ENCODE assay signal across 19 mouse cellular contexts in genomic region chr13:52542636-52543035, GRCm38 (mm10). TPM values are rescaled to one million over a fixed set of nuclear protein-coding genes. Genes with fewer than 3 reads are reported as not detected.
DNase-seq lines count a peak whose midpoint lies in the region; ATAC-seq and TF ChIP-seq lines count a peak whose summit lies in the region.
"Had no signal": no experiment of that assay in that cellular context is flagged by ENCODE, and none has a peak within 500 bp of the region (broad histone marks: within the 10 kb centered on the region; RNA-seq: fewer than 3 reads in every experiment).

No protein-coding gene starts in this region.

- dilution Hi-C loops in CH12.LX (cut with MboI; ENCODE audit: extremely low pct_ligation_motif_present, extremely low pct_unique_long_range_greater_than_20kb, low sequenced_read_pairs) = no loop called here

- no peak for TF ChIP-seq RAD21 in CH12.LX (IDR thresholded peaks at IDR 0.05; ENCODE audit: low read depth, low read length)

- no peaks in the 10 kb centered on the region for H3K36me3 ChIP-seq in limb, embryonic 15.5 days
- no peaks in the 10 kb centered on the region for H3K36me3 ChIP-seq in limb, embryonic 10.5 days
- H3K36me3 ChIP-seq in CH12.LX (replicated peaks in 1 of 2; ENCODE audit: control insufficient read depth in 1 of 2, insufficient read depth in 1 of 2, low read length in 1 of 2) = no peaks in the 10 kb centered on the region
- H3K36me3 ChIP-seq in forebrain, postnatal 0 days (ENCODE audit: insufficient read depth) = no peaks in the 10 kb centered on the region
- H3K36me3 ChIP-seq: forebrain, embryonic 12.5 days; heart, embryonic 13.5 days; hindbrain, embryonic 12.5 days had no signal

- no peak overlapping the region for H3K4me2 ChIP-seq in limb, embryonic 15.5 days
- no peak overlapping the region for H3K4me2 ChIP-seq in CH12.LX (ENCODE audit: insufficient read depth, low read depth, poor library complexity, severe bottlenecking)
- no peak overlapping the region for H3K4me2 ChIP-seq in forebrain, postnatal 0 days (ENCODE audit: low read depth)
- H3K4me2 ChIP-seq: forebrain, embryonic 12.5 days; heart, embryonic 13.5 days; hindbrain, embryonic 12.5 days had no signal

- no peak overlapping the region for H3K4me3 ChIP-seq in limb, embryonic 15.5 days
- no peak overlapping the region for H3K4me3 ChIP-seq in limb, embryonic 10.5 days
- H3K4me3 ChIP-seq in CH12.LX (replicated peaks in 1 of 3; ENCODE audit: low read depth in 2 of 3, low read length in 2 of 3, poor library complexity in 1 of 3) = no peak overlapping the region
- no peak overlapping the region for H3K4me3 ChIP-seq in embryonic fibroblast, embryonic 13.5 days (ENCODE audit: insufficient read depth, low read length)
- H3K4me3 ChIP-seq in forebrain, postnatal 0 days (ENCODE audit: low read depth, low read length) = no peak overlapping the region
- H3K4me3 ChIP-seq: forebrain, embryonic 12.5 days; heart, embryonic 13.5 days; hindbrain, embryonic 12.5 days had no signal

- H3K4me1 ChIP-seq in limb, embryonic 15.5 days = peaks cover 5% of the 10 kb centered on the region; the same call in 1 of the 2 replicates
- no peaks in the 10 kb centered on the region for H3K4me1 ChIP-seq in limb, embryonic 10.5 days
- peaks cover 39 to 56% of the 10 kb centered on the region in 2 experiments for H3K4me1 ChIP-seq in CH12.LX (ENCODE audit: control insufficient read depth in 1 of 2, insufficient read depth in 2 of 2)
- peaks cover 4% of the 10 kb centered on the region for H3K4me1 ChIP-seq in embryonic fibroblast, embryonic 13.5 days (ENCODE audit: control insufficient read depth, insufficient read depth, low read length)
- H3K4me1 ChIP-seq in forebrain, postnatal 0 days (ENCODE audit: insufficient read depth) = no peaks in the 10 kb centered on the region
- H3K4me1 ChIP-seq: forebrain, embryonic 12.5 days; heart, embryonic 13.5 days; hindbrain, embryonic 12.5 days had no signal

- H3K9ac ChIP-seq in limb, embryonic 15.5 days = no peak overlapping the region
- peak overlapping the region; percentile 18; the same call in 1 of the 2 replicates for H3K9ac ChIP-seq in CH12.LX (ENCODE audit: insufficient read depth, low read depth)
- no peak overlapping the region for H3K9ac ChIP-seq in forebrain, postnatal 0 days
- H3K9ac ChIP-seq: forebrain, embryonic 12.5 days; heart, embryonic 13.5 days; hindbrain, embryonic 12.5 days had no signal

- no peaks in the 10 kb centered on the region; the same call in 1 of the 2 replicates for H3K79me2 ChIP-seq in CH12.LX (replicated peaks; ENCODE audit: control insufficient read depth, extremely low read depth, insufficient read depth, poor library complexity, severe bottlenecking)

- WGBS in limb, embryonic 15.5 days = 68% methylated on average over 4 of the region's 4 CpGs
- 70% methylated on average over 4 of the region's 4 CpGs for WGBS in limb, embryonic 10.5 days
- 77% methylated on average over 4 of the region's 4 CpGs for WGBS in forebrain, postnatal 0 days

- 0 out of 2 replicates have a peak overlapping the region, but pooled peaks have one; percentile 0 for H3K27ac ChIP-seq in limb, embryonic 15.5 days
- H3K27ac ChIP-seq in limb, embryonic 10.5 days = no peak overlapping the region
- H3K27ac ChIP-seq in CH12.LX (ENCODE audit: insufficient read depth, low read depth) = no peak overlapping the region
- peak overlapping the region; percentile 62; the same call in 1 of the 2 replicates for H3K27ac ChIP-seq in embryonic fibroblast, embryonic 13.5 days (ENCODE audit: insufficient read depth, low read length)
- no peak overlapping the region for H3K27ac ChIP-seq in forebrain, postnatal 0 days (ENCODE audit: low read depth, low read length)
- H3K27ac ChIP-seq: forebrain, embryonic 12.5 days; heart, embryonic 13.5 days; hindbrain, embryonic 12.5 days had no signal

- ATAC-seq in limb, embryonic 15.5 days (ENCODE audit: insufficient number of reproducible peaks, low FRiP score, low TSS enrichment, low read depth) = no peak
- ATAC-seq in forebrain, postnatal 0 days = no peak
- ATAC-seq: forebrain, embryonic 16.5 days; hindbrain, embryonic 16.5 days; inflammation-experienced regulatory T-cells, adult 6 months had no signal

- H3K27me3 ChIP-seq in limb, embryonic 15.5 days = no peaks in the 10 kb centered on the region
- no peaks in the 10 kb centered on the region for H3K27me3 ChIP-seq in limb, embryonic 10.5 days (ENCODE audit: low read depth, poor library complexity, severe bottlenecking)
- H3K27me3 ChIP-seq in CH12.LX (replicated peaks) = no peaks in the 10 kb centered on the region
- no peaks in the 10 kb centered on the region for H3K27me3 ChIP-seq in forebrain, postnatal 0 days (ENCODE audit: insufficient read depth, low read length)
- H3K27me3 ChIP-seq: heart, embryonic 13.5 days; hindbrain, embryonic 12.5 days had no signal

- H3K9me3 ChIP-seq in limb, embryonic 15.5 days = no peaks in the 10 kb centered on the region
- no peaks in the 10 kb centered on the region for H3K9me3 ChIP-seq in limb, embryonic 10.5 days (replicated peaks)
- H3K9me3 ChIP-seq in CH12.LX (replicated peaks; ENCODE audit: low read length) = no peaks in the 10 kb centered on the region
- no peaks in the 10 kb centered on the region for H3K9me3 ChIP-seq in forebrain, postnatal 0 days (ENCODE audit: low read length)
- H3K9me3 ChIP-seq: forebrain, embryonic 12.5 days; heart, embryonic 13.5 days; hindbrain, embryonic 12.5 days had no signal

- TF ChIP-seq POLR2A in CH12.LX (IDR thresholded peaks at IDR 0.05; ENCODE audit: low read depth, low read length) = no peak
- TF ChIP-seq POLR2A in embryonic fibroblast, embryonic 13.5 days (IDR thresholded peaks at IDR 0.05; ENCODE audit: low read depth, low read length) = no peak

- TF ChIP-seq EP300 in CH12.LX (IDR thresholded peaks at IDR 0.05; ENCODE audit: low read length) = no peak

- in situ Hi-C loops in CH12.LX (cut with MboI; ENCODE audit: low pct_ligation_motif_present, low pct_unique_long_range_greater_than_20kb, low sequenced_read_pairs) = no loop called here

- DNase-seq in limb, embryonic 10.5 days (ENCODE audit: low spot score) = no peak
- no peak for DNase-seq in CH12.LX (ENCODE audit: extremely low read depth)
- DNase-seq in natural killer cell, adult 2 months (ENCODE audit: low spot score in 2 of 2) = peak; percentile 37 to 73
- no peak for DNase-seq in forebrain, postnatal 0 days
- no peak for DNase-seq in cerebellum, postnatal 4 days (ENCODE audit: low spot score in 2 of 2)
- DNase-seq: adrenal gland, adult 2 months; adrenal gland, postnatal 25 days; cerebellum, adult 2 months; cerebellum, postnatal 10 days; gastrocnemius, postnatal 14 days; heart, postnatal 36 days had no signal

- no peak for TF ChIP-seq CTCF in CH12.LX (conservative IDR thresholded peaks at IDR 0.05 in 1 of 2, IDR thresholded peaks at IDR 0.05 in 1 of 2; ENCODE audit: low read depth in 2 of 2, low read length in 2 of 2)
- TF ChIP-seq CTCF in embryonic fibroblast, embryonic 13.5 days (IDR thresholded peaks at IDR 0.05; ENCODE audit: borderline replicate concordance, insufficient read depth, low read length) = no peak
- TF ChIP-seq CTCF in forebrain, postnatal 0 days (IDR thresholded peaks at IDR 0.05; ENCODE audit: low read depth) = no peak

TF ChIP-seq in CH12.LX, 34 proteins besides CTCF, POLR2A, EP300 and RAD21:
- TF ChIP-seq KAT2A (IDR thresholded peaks at IDR 0.05; ENCODE audit: insufficient replicate concordance, low read length) (no peak), MAFK (IDR thresholded peaks at IDR 0.05; ENCODE audit: insufficient replicate concordance, low read length) (no peak), HCFC1 (IDR thresholded peaks at IDR 0.05; ENCODE audit: low read depth, low read length) (no peak), UBTF (IDR thresholded peaks at IDR 0.05; ENCODE audit: low read depth, low read length) (no peak), SIN3A (IDR thresholded peaks at IDR 0.05; ENCODE audit: low read length) (no peak), ZMIZ1 (IDR thresholded peaks at IDR 0.05; ENCODE audit: low read depth, low read length) (no peak), JUN (IDR thresholded peaks at IDR 0.05; ENCODE audit: insufficient read depth, low read depth, low read length) (no peak), TBP (conservative IDR thresholded peaks at IDR 0.05; ENCODE audit: low read depth, low read length) (no peak), GABPA (IDR thresholded peaks at IDR 0.05; ENCODE audit: insufficient replicate concordance, low read depth, low read length) (no peak)

RNA-seq across cellular contexts. Expression of gene Diras2, which starts 11.6 kb away (rescaled TPM):
- polyA plus RNA-seq in limb, embryonic 15.5 days (2015; fragmentation: Nextera tagmentation; extraction: Ambion mirVana) = 0.10 and 0.12 TPM in 2 replicates
- polyA plus RNA-seq in limb, embryonic 10.5 days (2016; fragmentation: Nextera tagmentation; extraction: Ambion mirVana) = 0.11 TPM in 2 replicates
- total RNA-seq in CH12.LX (2012; rRNA removed) (6.5 and 8.5 TPM in 2 replicates), CH12.LX (2014; rRNA removed) (2.8 and 3.0 TPM in 2 replicates)
- 3.6 and 3.9 TPM in 2 replicates for polyA plus RNA-seq in CH12.LX (2012; ENCODE audit: insufficient read length, low read depth)
- 1.2 and 1.7 TPM in 2 replicates for polyA plus RNA-seq in embryonic fibroblast, embryonic 13.5 days (2011; ENCODE audit: insufficient read length, low read depth, missing spikeins)
- 41.5 and 47.6 TPM in 2 replicates for total RNA-seq in forebrain, postnatal 0 days (2014; rRNA removed)
- polyA plus RNA-seq in forebrain, postnatal 0 days (2015; fragmentation: Nextera tagmentation; extraction: Ambion mirVana) = 4.8 and 6.3 TPM in 2 replicates
- polyA plus RNA-seq: inflammation-experienced regulatory T-cells, adult 6 months had no signal

RNA-seq across cellular contexts. Expression of gene Syk, which starts 40.3 kb away (rescaled TPM):
- 2.9 and 3.7 TPM in 2 replicates for polyA plus RNA-seq in limb, embryonic 15.5 days (2015; fragmentation: Nextera tagmentation; extraction: Ambion mirVana)
- polyA plus RNA-seq in limb, embryonic 10.5 days (2016; fragmentation: Nextera tagmentation; extraction: Ambion mirVana) = 2.0 and 2.5 TPM in 2 replicates
- total RNA-seq in CH12.LX (2012; rRNA removed) (151 and 163 TPM in 2 replicates), CH12.LX (2014; rRNA removed) (108 and 117 TPM in 2 replicates)
- polyA plus RNA-seq in CH12.LX (2012; ENCODE audit: insufficient read length, low read depth) = 171 and 185 TPM in 2 replicates
- 2.4 and 5.4 TPM in 2 replicates for polyA plus RNA-seq in embryonic fibroblast, embryonic 13.5 days (2011; ENCODE audit: insufficient read length, low read depth, missing spikeins)
- total RNA-seq in forebrain, postnatal 0 days (2014; rRNA removed) = 2.6 and 4.5 TPM in 2 replicates
- 0.88 and 1.6 TPM in 2 replicates for polyA plus RNA-seq in forebrain, postnatal 0 days (2015; fragmentation: Nextera tagmentation; extraction: Ambion mirVana)

Comparison
In these comparisons a context has a peak if more than half of its experiments do, and no peak if none do; other contexts are left out.
1. H3K27ac ChIP-seq: peak in limb, embryonic 15.5 days (single experiment) and embryonic fibroblast, embryonic 13.5 days (single experiment); none in limb, embryonic 10.5 days (single experiment), CH12.LX (single experiment) and forebrain, postnatal 0 days (single experiment).
2. DNase-seq: peak in natural killer cell, adult 2 months (2 of 2); none in limb, embryonic 10.5 days (single experiment), CH12.LX (single experiment), forebrain, postnatal 0 days (single experiment) and cerebellum, postnatal 4 days (0 of 2).
3. RNA of gene Syk, which starts 40.3 kb away (polyA plus RNA-seq): 171 to 185 TPM in CH12.LX; 2.9 to 3.7 TPM in limb, embryonic 15.5 days, 2.0 to 2.5 TPM in limb, embryonic 10.5 days, 2.4 to 5.4 TPM in embryonic fibroblast, embryonic 13.5 days and 0.88 to 1.6 TPM in forebrain, postnatal 0 days; every median in the first group is over 10 times any median in the second.